ENCODE assay signal across 9 mouse cellular contexts in the genomic region with DNA sequence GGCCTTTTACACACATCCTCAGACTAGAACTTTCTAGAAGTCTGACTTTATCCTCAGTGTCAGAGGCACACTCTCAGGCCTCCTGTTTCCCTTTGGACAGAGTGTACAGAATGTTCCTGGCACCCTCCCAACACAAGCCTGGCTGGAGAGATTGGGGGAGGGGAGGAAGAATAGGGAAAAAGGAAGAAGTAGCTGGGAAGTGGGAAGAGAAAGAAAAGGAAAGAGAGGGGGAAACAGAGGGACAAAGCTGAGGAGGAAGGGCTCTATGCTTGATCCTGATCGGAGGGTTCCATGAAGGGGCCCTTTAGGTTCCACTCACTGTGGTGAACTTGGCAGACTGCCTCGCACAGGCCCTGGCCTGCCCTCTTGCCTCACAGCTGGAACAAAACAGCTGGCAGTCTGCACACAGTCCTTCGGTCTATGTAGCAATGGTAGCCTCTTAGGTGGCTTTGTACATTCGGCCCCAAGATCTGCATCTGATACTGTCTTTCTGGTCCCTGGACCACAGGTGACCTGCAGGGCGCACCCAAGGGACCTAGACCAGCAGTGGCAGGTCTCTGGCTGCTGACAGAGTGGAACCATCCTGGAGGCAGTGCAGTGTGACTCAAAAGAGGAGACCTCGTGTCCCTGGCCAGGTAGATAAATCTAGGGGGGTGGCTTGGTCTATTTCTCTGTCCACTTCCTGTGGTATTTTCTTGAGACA. TPM values are rescaled to one million over a fixed set of nuclear protein-coding genes. Genes with fewer than 3 reads are reported as not detected.
DNase-seq lines count a peak whose midpoint lies in the region; ATAC-seq and TF ChIP-seq lines count a peak whose summit lies in the region.
"Had no signal": no experiment of that assay in that cellular context is flagged by ENCODE, and none has a peak within 500 bp of the region (broad histone marks: within the 10 kb centered on the region; RNA-seq: fewer than 3 reads in every experiment).

No protein-coding gene starts in this region.

- H3K9me3 ChIP-seq in limb, embryonic 15.5 days, result no peaks in the 10 kb centered on the region
- no peaks in the 10 kb centered on the region for H3K9me3 ChIP-seq in stomach, embryonic 14.5 days (ENCODE audit: control insufficient read depth, low read depth, low read length)

- TF ChIP-seq CTCF in cortical plate, adult 2 months (IDR thresholded peaks at IDR 0.05; ENCODE audit: extremely low read depth, insufficient read depth, low read length), result no peak

- H3K9ac ChIP-seq in limb, embryonic 15.5 days, result no peak overlapping the region
- H3K9ac ChIP-seq in stomach, embryonic 14.5 days (replicated peaks; ENCODE audit: low read depth, low read length), result no peak overlapping the region

- WGBS in limb, embryonic 15.5 days, result 42% methylated on average over 6 of the region's 6 CpGs
- 51% methylated on average over 6 of the region's 6 CpGs for WGBS in stomach, embryonic 14.5 days

- TF ChIP-seq POLR2A in cortical plate, adult 2 months (IDR thresholded peaks at IDR 0.05; ENCODE audit: extremely low read depth, insufficient read depth, low read length), result no peak

- no peak overlapping the region for H3K4me3 ChIP-seq in cortical plate, adult 2 months (ENCODE audit: insufficient read depth, low read length)
- H3K4me3 ChIP-seq in limb, embryonic 15.5 days, result no peak overlapping the region
- H3K4me3 ChIP-seq in stomach, embryonic 14.5 days (ENCODE audit: low read depth, low read length), result no peak overlapping the region

- H3K4me2 ChIP-seq in limb, embryonic 15.5 days, result no peak overlapping the region
- no peak overlapping the region for H3K4me2 ChIP-seq in stomach, embryonic 14.5 days (replicated peaks; ENCODE audit: low read depth, low read length)

- H3K27ac ChIP-seq in cortical plate, adult 2 months (ENCODE audit: insufficient read depth, low read length), result peak overlapping the region; percentile 86
- H3K27ac ChIP-seq in limb, embryonic 15.5 days, result peak overlapping the region; percentile 81
- peak overlapping the region; percentile 81 for H3K27ac ChIP-seq in stomach, embryonic 14.5 days (ENCODE audit: low read length)

- peak; percentile 54 for ATAC-seq in limb, embryonic 15.5 days (ENCODE audit: insufficient number of reproducible peaks, low FRiP score, low TSS enrichment, low read depth)
- peak; percentile 74 for ATAC-seq in stomach, embryonic 14.5 days (ENCODE audit: insufficient number of reproducible peaks, insufficient read depth, low FRiP score, low read depth)
- ATAC-seq: Patski had no signal

- intact Hi-C loops in heart, postnatal 25 days (cut with DNase I), result no loop called here

- DNase-seq in layer of hippocampus, adult 8-10 months (ENCODE audit: low spot score in 2 of 2), result peak; percentile 29 to 35
- no peak for DNase-seq in layer of hippocampus, adult 9-10 months (ENCODE audit: low spot score)
- DNase-seq in adipocyte (ENCODE audit: low spot score), result peak; percentile 98
- peak; percentile 74 for DNase-seq in heart, postnatal 25 days (ENCODE audit: low spot score)
- DNase-seq in thymus, postnatal 25 days, result no peak

- H3K27me3 ChIP-seq in limb, embryonic 15.5 days, result no peaks in the 10 kb centered on the region
- H3K27me3 ChIP-seq in stomach, embryonic 14.5 days (ENCODE audit: control insufficient read depth, insufficient read depth, low read length), result no peaks in the 10 kb centered on the region
- H3K27me3 ChIP-seq: Patski had no signal

- peaks cover 4% of the 10 kb centered on the region for H3K4me1 ChIP-seq in cortical plate, adult 2 months (ENCODE audit: control insufficient read depth, insufficient read depth, low read length)
- H3K4me1 ChIP-seq in limb, embryonic 15.5 days, result peaks cover 17% of the 10 kb centered on the region
- peaks cover 16% of the 10 kb centered on the region for H3K4me1 ChIP-seq in stomach, embryonic 14.5 days (ENCODE audit: control insufficient read depth, insufficient read depth, low read length)

- H3K36me3 ChIP-seq in limb, embryonic 15.5 days, result peaks cover 31% of the 10 kb centered on the region
- H3K36me3 ChIP-seq in stomach, embryonic 14.5 days (ENCODE audit: control insufficient read depth, insufficient read depth, low read length), result peaks cover 21% of the 10 kb centered on the region

RNA-seq across cellular contexts. Expression of gene Per2, which starts 22.6 kb away (rescaled TPM):
- 10 to 100 TPM; 20.4 to 37.6 (median 30.4) TPM for total RNA-seq in layer of hippocampus, adult 8-10 months (2022)
- polyA plus RNA-seq in cortical plate, adult 2 months (2012; rRNA removed), result 21.6 and 24.3 TPM in 2 replicates
- total RNA-seq in heart, postnatal 25 days (2021), result 10 to 100 TPM in 1 of 2 experiments, 1 to 10 TPM in 1; 2.1 to 11.7 TPM
- 3.7 and 4.6 TPM in 2 replicates for polyA plus RNA-seq in limb, embryonic 15.5 days (2015; fragmentation: Nextera tagmentation; extraction: Ambion mirVana)
- polyA plus RNA-seq in stomach, embryonic 14.5 days (2014; fragmentation: Nextera tagmentation; extraction: Ambion mirVana), result 7.3 and 9.5 TPM in 2 replicates

RNA-seq across cellular contexts. Expression of gene Hes6, which starts 22.7 kb away (rescaled TPM):
- 10 to 100 TPM; 15.0 to 20.8 (median 16.2) TPM for total RNA-seq in layer of hippocampus, adult 8-10 months (2022)
- 20.1 and 22.3 TPM in 2 replicates for polyA plus RNA-seq in cortical plate, adult 2 months (2012; rRNA removed)
- 10 to 100 TPM; 16.6 to 18.3 TPM for total RNA-seq in heart, postnatal 25 days (2021)
- polyA plus RNA-seq in limb, embryonic 15.5 days (2015; fragmentation: Nextera tagmentation; extraction: Ambion mirVana), result 73.6 and 91.2 TPM in 2 replicates
- polyA plus RNA-seq in stomach, embryonic 14.5 days (2014; fragmentation: Nextera tagmentation; extraction: Ambion mirVana), result 65.7 and 78.1 TPM in 2 replicates

RNA-seq across cellular contexts. Expression of gene Ilkap, which starts 37.9 kb away (rescaled TPM):
- total RNA-seq in layer of hippocampus, adult 8-10 months (2022), result 10 to 100 TPM; 58.7 to 73.1 (median 64.3) TPM
- 84.0 and 90.3 TPM in 2 replicates for polyA plus RNA-seq in cortical plate, adult 2 months (2012; rRNA removed)
- total RNA-seq in heart, postnatal 25 days (2021), result 10 to 100 TPM; 41.3 to 48.1 TPM
- 143 and 155 TPM in 2 replicates for polyA plus RNA-seq in limb, embryonic 15.5 days (2015; fragmentation: Nextera tagmentation; extraction: Ambion mirVana)
- 134 and 146 TPM in 2 replicates for polyA plus RNA-seq in stomach, embryonic 14.5 days (2014; fragmentation: Nextera tagmentation; extraction: Ambion mirVana)

RNA-seq across cellular contexts. Expression of gene Traf3ip1, which starts 57.9 kb away (rescaled TPM):
- total RNA-seq in layer of hippocampus, adult 8-10 months (2022), result 10 to 100 TPM; 13.3 to 14.6 (median 13.8) TPM
- polyA plus RNA-seq in cortical plate, adult 2 months (2012; rRNA removed), result 18.2 and 20.0 TPM in 2 replicates
- 1 to 10 TPM; 5.7 to 5.9 TPM for total RNA-seq in heart, postnatal 25 days (2021)
- polyA plus RNA-seq in limb, embryonic 15.5 days (2015; fragmentation: Nextera tagmentation; extraction: Ambion mirVana), result 6.2 and 6.9 TPM in 2 replicates
- 8.7 and 8.8 TPM in 2 replicates for polyA plus RNA-seq in stomach, embryonic 14.5 days (2014; fragmentation: Nextera tagmentation; extraction: Ambion mirVana)

Comparison
In these comparisons a context has a peak if more than half of its experiments do, and no peak if none do; other contexts are left out.
1. DNase-seq: peak in layer of hippocampus, adult 8-10 months (2 of 2), adipocyte (single experiment) and heart, postnatal 25 days (single experiment); none in layer of hippocampus, adult 9-10 months (single experiment) and thymus, postnatal 25 days (single experiment).
2. Peak in every context shown above with its lines, with median percentiles within 50 percentile points of each other: H3K27ac ChIP-seq.